Mouse (Mus musculus) neutrophil, adult 5-6 weeks (primary cell): ENCODE data around the gene Btbd1. TPM values are rescaled to one million over a fixed set of nuclear protein-coding genes. Genes with fewer than 3 reads are reported as not detected.

Experiments used
- ATAC-seq: fragments of 151-379, 151-347 bp; 2 replicates; pipeline ENCODE4 v1.8.0; 2017; ENCODE audit warnings: mild to moderate bottlenecking, moderate TSS enrichment; ENCODE audit not compliant: insufficient number of reproducible peaks, poor library complexity, low FRiP score, severe bottlenecking; ENCODE audit errors: extremely low read depth
- total RNA-seq: library from RNA; stranded (forward); fragments of 200-1000 nt; gene quantifications from 2 replicates; pipeline ENCODE4 v1.2.3, GENCODE M21; 2017

Btbd1 gene
- total RNA-seq, 1 experiment from 2014 or later: 116 TPM

DNA sequence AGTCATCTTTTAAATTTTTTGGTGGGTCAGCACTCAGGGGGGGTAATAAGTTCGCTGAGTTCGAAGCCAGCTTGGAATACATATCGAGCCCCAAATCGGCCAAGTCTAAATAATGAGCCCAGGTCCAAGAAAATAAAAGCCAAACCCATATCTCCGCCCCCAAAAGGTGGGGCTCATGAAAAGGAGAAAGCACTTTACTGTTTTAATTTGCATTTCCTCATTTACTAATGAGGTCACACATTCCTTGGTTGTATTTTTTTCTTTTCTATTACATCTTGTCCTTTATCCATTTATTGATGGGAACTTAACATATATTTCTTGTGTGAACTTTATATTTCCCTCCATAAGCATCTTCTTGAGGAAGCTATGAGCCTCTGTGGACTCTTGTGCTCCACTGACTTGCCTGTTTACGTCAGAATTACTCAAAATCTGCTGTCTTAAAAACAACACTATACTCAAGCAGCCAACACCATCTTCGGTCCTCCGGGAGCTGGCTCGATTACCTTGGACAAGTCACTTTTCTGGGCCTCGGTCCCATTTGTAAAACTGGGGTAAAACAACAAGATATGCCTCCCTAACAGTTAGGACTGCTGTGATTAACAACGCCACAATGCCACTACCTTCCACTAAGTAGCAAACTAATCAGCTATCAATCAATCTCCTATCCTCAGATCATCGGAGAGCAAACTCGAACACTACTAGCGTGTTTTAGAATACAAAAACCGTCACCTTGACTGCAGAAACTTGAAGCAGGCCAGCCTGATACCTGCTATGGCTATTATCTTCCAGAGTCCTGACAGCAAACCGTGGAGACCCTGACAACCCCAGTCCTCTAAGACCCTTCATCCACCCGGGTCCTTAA lies 1.2 kb downstream of the Btbd1 start:
- no peak for ATAC-seq

DNA sequence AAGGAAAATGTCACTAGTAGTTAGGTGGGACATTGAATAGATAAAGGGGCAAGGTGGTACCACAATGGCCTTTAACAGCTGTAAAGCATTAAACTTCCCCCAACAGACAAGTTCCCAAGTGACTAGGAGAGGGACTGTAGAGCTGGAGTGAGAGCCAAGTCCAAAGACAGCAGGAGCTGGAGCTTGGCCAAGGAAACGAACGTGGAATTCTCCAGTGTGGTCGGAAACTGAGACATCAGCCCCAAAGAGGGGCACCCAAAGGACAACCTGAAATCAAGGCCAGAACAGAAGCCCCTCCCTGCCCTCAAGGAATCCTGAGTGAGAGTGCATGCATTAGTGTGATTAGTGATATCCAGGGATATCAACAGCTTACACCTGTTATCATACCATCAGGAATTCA lies 3.9 kb downstream of the Btbd1 start:
- no peak for ATAC-seq

DNA sequence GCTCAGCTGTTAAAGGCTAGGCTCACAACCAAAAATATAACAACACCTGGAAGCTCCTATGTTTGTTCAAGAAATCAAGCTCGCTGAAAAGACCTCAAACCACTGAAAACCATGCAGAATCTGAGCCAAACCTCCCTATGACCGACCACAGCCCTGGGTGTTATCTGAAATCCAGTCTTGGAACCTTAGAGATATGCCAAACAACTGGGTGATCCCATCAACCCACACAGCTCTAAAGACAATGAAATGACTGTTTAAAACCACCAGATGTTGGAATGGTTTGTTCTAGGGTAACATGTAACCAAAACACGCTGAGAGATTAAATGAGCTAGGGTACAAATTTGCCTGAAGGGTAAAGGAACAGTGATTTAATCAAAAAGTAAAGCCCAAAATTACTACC lies 4.3 kb downstream of the Btbd1 start:
- ATAC-seq: no peak

DNA sequence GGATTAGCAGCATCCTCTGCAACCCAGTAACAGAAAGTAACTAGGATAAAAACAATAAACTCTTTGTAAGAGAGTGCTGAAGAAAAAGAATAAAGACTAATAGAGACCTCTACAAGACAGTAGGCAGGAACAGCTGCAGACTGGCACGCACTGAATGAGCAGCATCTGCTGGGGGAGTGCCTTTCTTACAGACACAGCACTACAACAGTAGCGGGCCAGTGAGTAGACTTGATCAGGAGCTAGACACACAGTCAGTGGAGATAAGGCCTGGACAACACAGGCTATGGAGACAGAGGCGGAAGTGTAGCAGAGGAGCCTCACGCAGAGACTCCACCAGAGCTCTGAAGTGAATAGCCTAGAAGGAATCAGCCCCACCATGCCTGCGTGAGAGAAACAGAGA lies 23.2 kb downstream of the Btbd1 start:
- no peak for ATAC-seq

DNA sequence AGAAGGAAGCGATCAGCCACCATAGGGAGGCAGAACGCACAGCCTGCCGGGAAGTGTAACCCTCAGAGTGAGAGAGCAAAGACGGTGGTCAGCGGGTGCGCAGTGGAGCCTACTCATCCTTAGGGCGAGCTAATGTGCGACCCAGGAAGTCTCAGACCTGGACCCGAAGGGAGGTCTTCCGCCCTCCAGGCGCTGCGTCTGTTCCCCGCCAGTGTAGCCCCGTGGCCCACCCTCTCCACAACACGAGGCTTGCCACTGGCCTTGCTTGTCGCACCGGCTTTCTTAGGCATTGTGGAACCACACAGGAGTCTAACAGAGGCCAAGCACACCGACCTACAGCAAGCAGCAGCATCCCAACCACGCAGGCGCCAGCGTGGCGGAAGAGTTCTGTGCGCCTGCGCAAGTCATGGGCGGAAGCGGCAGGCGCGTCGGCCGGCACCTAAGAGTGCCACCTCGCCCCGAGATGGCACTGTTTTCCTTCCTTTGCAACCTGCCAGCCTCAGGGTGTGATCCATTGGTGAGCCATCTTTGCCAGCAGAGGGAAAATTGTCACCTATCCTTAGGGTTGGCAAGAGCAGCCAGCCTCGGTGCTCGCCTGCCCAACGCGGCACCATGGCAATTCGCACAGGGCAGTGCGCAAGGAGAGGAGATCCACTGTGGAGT lies 40.0 kb downstream of the Btbd1 start, which contains the start of gene 3110040N11Rik:
3110040N11Rik (minus strand) TSS at position 384 of the 663 bp plus-strand sequence.
- ATAC-seq: peak; percentile 88

DNA sequence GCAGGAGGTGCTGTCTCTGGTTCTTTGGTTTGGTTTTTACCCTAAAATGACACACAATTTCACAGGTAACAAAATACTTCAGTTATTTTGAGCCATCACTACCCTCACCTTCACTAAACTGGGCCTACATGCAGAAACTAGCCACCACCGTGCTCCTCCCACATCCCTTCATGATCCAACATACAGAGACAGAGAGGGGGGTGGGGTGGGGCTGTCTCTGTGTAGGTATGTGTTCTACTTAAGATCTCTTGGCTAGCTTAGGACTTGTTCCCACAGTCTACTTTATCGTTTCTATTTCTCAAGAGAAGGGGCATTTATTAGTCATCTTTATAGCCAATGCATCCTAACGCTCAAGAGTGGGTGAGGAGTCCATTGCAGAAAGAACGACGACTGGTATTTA lies 40.7 kb downstream of the Btbd1 start:
- ATAC-seq: no peak

DNA sequence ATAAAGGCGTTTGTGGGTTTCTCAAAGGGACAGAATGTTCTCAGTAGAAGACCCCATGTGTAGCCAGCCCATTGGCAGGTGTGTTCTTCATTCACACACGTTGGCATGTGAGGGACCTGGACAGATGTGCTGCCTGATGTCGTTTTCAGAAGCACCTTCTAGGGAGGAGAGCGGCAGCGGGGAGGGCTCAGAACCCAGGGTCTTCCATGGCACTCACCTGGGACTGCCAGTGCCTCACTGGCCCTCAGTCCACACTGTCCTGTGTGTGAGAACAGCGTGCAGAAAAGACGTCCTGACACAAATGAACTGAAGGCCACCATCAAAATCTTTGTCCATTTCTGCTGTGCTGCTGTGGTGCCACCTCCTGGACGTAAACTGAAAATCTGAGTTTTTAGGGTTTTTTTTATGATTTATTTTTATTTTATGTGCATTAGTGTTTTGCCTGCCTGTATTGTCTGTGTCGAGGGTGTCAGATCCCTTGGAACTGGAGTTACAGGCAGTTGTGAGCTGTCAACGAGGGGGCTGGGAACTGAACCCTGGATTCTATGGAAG lies 51.5 kb downstream of the Btbd1 start:
- no peak for ATAC-seq

DNA sequence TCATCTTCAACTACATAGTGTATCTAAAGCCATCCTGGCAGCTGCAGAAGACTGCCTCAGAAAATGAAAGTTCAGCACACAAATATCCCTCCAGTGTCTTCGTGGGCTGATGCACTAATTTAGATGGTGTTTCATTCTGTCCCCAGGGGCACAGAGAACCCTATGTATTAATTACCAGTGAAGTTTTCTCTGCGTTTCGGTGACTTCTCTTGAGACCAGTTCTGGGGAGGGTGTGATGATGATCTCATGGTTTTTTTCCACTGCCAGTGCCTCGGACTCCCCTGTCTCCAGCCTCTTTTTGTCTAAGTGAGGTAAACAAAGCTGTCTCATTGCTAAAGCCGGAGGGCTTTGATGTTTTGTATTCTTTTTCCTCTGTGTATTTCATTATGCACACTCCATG lies 53.9 kb downstream of the Btbd1 start:
- no peak for ATAC-seq

DNA sequence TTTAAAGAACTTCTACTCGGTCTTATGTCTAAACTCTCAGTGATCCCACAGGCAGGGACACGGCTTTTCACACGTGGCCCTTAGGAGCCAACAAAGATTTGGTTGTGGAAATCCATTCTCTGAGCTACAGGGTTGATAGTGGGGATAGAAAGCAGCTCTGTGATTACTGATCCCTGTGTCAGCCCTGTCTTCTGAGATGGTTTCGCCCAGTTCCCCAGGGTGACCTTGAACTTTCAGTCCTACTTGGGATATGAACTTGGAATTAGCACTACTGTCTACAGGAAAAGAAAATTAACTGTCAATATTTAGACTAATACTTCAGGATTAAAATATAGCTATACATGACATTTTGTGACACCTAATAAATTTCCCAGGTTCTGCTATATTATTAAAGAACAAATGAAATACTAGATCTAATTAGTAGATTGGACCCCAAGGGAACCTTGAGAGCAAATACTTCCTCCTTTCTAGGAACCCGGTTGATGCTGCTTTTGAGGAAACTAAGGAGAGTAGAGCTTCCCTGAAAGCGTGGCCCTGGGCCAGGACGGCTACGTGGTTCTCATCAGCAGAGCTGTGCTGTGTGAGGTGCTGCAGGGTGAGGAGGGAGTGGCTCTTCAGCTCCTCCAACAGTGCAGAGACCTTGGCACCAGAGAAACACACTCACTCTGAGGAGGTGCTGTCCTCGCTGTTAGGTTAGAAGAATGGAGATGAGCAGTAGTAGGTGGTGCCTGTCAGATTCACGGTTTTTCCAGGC lies 56.3 kb downstream of the Btbd1 start:
- no peak for ATAC-seq

DNA sequence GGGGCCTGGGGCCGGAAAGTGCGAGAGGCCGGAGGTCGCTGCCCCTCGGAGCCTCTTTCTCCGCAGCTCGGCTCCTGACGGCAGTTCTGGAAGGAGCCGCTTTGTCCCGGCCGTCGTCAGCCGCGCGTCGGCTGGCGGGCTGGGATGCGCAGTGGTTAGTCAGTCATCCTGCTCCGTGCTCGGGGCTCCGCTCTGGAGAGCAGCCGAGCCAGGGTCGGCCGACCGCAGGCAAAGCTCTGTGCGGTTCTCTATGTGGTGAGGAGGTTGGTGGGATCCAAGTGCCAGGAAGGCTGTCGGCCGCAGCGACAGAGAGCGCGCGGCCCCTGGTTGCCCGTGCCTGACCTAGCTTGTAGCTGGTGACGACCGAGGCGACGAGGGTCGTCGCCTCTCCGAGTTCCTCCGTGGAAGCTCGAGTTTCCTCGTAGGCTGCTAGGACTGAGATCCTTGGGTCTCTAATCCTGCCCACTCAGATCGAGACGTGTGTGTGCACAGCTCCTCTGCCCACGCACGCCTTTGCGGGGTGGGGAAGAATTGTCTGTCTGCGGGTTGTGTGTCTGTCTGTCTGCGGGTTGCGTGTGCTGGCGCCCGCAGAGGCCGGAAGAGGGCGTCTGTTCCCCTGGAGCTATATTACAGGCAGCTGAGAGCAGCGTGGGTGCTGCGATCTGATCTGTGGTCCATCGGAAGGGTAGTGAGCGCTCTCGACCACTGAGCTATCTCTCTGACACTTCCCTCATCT lies 66.0 kb downstream of the Btbd1 start:
- ATAC-seq: peak; percentile 48; the same call in 1 of the 2 replicates

DNA sequence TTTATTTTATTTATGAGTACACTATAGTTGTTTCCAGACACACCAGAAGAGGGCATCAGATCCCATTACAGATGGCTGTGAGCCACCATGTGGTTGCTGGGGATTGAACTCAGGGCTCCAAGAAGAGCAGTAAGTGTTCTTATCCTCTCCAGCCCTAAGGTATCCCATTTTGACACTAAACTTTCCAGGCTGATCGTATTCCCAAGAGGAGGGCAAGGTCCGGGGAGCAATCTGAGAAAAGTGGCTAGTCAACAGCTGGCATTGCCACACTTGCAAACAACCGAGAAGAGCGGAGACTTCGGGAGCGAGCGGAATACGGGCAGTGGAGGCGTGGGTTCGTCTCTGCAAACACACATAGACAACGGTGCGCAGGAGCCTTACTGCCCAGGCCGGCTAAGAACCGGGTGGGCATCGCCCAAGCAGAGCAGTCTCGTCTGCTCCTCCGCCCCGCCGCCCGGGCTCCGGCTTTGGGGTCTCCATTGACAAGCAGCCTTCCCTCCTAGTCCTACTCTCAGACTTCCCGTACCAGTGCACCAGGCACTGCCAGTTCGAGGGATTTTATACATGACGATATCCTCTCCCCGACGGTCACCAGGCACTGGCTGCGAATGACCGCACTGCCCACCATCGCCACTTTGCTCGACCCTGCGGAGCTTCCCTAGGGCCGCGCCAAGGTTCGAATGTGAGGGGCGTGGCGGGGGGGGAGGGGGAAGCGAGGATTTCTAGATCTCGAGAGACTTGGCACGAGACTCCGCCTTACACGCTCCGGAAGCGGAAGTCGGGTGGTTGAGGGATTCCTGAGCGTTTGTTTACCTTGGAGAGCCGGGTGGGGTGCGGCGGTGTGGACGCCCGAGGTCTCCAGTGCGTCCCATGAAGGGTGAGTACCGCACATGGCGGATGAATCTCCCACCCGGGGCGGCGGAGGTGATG lies 66.8 kb downstream of the Btbd1 start, which contains the start of gene Ramac:
Ramac (plus strand) TSS at position 746 of the 930 bp plus-strand sequence.
- ATAC-seq: peak; percentile 95

DNA sequence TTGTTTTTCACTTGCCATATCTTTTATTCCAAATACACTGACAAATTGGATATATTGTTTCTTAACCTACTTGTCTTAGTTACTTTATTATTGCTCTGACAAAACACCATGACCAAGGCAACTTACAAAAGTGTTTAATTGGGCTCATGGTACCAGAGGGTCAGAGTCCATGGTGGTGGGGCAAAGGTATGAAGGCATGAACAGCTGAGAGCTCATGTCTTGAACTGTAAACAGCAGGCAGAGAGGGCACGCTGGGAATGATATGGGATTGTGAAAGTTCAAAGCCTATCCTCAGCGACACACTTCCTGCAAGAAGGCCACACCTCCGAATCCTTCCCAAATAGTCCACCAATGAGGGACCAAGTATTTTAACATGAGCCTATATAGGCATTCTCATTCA lies 81.3 kb downstream of the Btbd1 start:
- no peak for ATAC-seq

DNA sequence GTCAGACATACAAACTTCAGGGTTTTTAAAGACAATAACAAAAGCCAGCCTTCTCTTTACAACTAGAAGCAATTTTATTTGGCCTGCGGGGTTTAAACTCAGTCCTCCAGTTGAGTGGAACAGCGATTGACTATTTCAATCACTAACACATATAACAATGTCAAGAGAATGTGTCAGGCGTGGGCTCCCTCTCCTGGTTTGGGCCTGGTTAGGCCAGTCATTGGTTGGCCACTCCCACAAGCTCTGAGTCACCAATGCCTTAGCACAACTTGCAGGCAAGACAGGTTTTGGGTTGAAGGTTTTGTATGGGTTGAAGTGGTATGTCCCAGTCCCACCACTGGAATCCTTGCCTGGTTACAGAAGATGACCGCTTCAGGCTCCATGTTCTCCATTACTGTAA lies 85.1 kb downstream of the Btbd1 start:
- no peak for ATAC-seq

Other genes with a start within 250 kb of the Btbd1 start
- not detected in 2 replicates for gene Homer2, start 121.9 kb downstream of the Btbd1 start, total RNA-seq
- gene Ramac, start 66.5 kb downstream of the Btbd1 start, total RNA-seq: 106 and 121 TPM in 2 replicates
- 30.3 and 42.7 TPM in 2 replicates for gene 3110040N11Rik, start 40.0 kb downstream of the Btbd1 start, total RNA-seq
- not detected in 2 replicates for gene Gm10160, start 26.4 kb upstream of the Btbd1 start, total RNA-seq
- 147 and 181 TPM in 2 replicates for gene Tm6sf1, start 29.6 kb upstream of the Btbd1 start, total RNA-seq
- 2.8 and 4.0 TPM in 2 replicates for gene Hdgfl3, start 105.0 kb upstream of the Btbd1 start, total RNA-seq
- gene Bnc1, start 162.9 kb upstream of the Btbd1 start, total RNA-seq: not detected in 2 replicates